Mouse (Mus musculus) telencephalon, adult 2 months (tissue): ENCODE data around the gene Itk.
"Not testable (repeated sequence)": the region's sequence is repeated elsewhere in the genome, so short reads cannot be mapped to it uniquely, and the experiment has no call there.

Source experiments
- DNase-seq: peaks from one replicate; pipeline ENCODE4 v3.0.0-alpha.2; 2011; ENCODE audit warnings: low read depth, low spot score

Itk gene

DNA sequence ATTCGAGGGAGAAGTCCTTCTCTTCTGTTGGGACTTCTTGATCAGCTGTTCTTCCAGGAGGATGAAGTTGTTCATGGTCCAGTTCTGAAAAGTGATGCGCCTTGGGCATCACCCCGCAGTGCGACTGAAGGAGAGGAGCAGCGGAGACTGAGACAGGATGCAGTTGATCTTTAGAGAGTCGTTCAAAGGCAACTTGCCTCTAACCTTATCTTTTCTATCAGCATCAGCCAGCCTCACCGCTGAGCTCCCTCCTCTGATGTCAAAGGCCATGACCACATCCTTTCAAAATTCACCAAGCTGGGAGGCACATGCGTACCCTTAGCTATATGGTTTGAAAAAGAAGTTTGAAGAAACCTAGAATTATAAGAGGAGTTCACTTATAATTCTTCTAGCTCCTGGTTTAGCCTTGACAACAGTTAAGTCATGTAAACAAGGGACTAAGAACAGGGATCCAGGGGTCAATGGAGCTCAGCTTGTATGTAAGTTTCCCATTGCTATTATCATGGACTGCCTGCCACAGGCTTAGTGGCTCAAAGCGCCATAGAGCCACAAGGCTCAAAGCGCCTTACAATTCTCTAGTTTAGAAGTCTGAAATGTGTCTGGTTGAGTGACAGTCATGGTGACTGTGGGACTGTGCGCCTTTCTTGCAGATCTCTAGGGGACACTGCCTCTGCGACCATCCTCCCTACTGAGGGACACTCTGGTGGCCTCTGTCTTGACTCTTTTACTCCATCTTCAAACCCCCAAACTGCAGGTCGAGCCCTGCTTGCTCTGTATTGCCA, at the start of gene Itk:
TSS of gene Itk (minus strand) at position 180 of the 782 bp plus-strand sequence.
- no peak for DNase-seq

DNA sequence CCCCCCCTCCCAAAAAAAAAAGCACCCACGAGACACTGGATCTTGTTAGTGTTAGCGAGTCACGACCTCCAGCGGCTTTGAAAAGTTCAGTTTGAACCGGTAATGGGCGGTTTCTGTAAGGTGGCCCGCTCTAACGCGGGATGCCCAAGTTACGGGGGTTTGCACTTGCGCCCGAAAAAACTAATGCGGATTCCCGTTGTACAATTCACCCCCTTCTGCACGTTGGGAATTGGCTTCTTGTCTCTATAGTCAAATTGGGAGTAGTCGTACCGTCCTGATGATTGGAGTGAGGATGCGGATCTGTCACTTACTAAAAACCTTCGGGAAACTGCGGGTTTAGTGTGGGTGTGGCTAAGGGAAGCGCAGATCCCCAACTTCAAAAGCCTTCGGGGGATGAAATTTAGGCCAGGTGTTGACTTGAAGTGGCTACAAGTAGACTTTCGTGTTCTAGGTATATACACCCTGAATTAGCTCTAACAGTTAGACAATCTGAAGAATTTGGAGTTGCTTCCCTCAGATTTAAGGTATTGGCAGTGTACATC, 48.2 kb upstream of the Itk start:
- DNase-seq = no peak

DNA sequence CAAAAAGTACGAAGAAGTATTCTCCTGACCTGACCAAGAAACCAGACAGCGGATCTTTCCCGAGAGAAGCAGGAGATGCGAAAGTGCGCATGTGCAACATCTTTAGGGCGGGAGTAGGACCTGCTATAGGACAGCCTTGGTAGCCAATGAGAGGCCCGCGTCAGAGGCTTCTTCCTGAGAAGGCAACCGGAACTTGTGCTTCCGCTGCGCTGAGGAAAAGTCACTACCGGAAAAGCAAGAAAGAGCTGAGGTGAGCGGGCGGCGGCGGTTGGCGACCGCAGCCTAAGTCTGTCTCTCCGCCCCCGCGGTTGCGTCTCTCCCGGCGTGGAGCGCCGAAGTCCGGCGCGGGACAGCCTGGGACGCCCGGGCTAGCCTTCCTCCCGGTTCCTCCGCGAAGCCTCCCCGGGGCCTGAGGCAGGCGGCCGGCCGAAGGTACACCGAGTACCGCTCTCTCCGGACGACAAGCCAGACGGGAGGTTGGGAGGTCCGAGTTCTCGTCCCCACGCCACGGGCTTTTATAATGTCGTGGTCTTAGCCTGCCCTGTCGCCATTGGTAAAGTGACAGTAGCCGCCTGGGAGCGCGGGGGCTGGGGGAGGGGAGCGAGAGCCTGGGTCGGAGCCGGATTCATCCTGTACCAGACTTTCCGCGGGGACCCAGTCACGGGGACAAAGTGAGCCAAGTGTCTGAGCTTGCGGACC, 47.6 kb upstream of the Itk start, which contains the start of gene Med7:
TSS of gene Med7 (plus strand) at position 166 of the 699 bp plus-strand sequence.
- peak; percentile 99 for DNase-seq

DNA sequence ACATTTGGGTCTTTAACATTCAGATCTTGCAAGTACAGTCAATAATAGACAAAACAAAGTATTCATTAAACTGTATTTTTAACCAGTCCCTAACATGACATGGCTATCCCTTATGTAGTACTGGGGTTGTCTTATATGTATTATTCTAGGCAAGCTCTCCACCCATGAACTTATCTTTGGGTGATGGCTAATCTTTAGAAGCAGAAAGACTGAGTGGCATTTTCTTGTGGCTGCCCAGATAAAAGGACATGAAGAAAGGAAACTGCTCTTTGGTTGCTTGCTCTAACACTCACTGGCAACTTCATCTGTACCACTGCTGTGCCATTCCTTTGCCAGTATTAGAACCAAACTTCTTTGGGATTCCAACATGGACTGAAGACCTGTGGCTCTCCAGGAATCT, 46.0 kb upstream of the Itk start:
- DNase-seq = no peak

DNA sequence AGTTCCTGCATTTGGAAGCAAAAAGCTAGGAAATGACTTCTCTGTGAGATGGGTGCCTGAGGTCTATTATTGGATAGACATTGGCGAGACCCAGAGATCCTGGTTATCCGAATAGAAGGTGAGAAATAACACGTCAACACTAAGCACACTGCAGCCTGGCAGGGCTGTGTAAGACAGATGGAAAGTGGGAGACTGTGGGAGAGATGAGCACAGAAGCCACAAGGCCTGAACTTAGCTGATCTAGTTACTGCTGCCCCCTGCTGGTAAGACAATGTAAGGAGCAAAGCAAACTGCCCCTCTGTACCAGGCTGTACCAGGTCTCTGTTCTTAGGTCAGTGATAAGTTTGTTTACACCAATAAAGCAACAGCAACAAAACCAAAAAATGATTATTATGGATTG, 41.8 kb upstream of the Itk start:
- peak; percentile 97 for DNase-seq

DNA sequence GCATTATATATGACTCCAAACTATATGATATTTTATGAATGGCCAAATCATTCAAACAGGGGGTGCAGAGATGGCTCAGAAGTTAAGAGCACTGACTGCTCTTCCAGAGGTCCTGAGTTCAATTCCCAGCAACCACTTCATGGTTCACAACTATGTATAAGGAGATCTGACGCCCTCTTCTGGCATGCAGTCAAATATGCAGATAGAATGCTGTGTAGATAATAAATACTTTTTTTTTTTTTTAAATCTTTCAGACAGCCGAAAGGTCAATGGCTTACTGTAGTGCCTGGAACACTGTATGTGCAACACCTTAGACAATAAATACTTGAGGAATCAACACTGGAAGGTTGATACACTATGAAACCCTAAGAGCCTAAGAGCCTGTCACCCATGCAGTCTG, 40.8 kb upstream of the Itk start:
- no peak for DNase-seq

DNA sequence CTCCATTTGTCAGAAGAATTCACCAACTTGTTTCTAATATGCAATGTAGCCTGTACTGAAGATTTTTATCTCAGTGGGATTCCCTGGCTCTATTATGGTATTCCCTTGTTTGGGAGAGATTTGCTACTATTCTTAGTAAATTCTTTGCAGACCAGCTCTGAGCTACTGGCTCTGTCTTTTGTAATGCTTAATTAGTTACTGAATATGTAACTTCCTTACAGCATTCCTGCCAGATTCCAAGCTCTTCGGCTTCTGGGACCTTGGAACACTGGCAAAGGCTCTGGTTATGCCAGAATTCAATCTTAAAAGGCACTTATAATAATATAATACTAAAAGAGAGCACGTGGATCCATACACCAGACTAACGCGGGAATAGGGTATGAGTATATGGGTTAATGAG, 38.8 kb upstream of the Itk start:
- DNase-seq = not testable (repeated sequence)

DNA sequence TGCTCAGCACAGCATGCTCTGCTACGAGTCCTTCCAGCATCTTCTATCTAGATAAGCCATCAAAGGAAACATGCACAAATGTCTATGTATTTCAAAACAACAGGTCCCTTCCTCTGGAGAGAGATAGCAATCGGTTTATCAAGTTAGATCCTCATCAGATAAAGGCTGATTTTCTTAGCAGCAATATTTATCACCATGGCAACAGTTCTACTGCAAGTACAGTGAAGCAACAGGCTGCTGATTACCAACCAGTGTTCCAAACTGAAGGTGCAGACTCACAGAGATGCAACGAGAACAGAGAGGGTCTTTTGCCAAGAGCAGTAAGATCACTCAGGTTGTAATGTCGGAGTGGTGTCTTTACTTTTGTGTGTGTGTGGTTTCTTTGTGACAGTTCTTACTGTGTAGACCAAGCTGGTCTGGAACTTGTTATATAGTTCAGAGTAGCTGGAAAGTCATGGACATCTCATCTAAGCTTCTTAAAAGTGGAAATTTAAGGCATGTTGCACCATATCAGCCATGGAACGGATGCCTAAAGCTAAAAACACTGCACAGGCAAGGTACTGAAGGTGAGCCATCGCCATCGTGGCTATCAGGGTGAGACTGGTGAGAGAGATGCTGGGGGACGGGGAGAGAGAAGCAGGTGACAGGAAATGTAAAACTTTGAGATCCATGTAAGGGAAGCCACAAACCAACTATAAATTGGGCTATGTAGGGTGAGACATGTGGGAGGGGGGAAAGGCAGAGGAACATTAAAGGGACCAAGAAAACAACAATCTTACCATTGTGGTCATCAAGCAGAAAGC, 32.0 kb upstream of the Itk start:
- no peak for DNase-seq

DNA sequence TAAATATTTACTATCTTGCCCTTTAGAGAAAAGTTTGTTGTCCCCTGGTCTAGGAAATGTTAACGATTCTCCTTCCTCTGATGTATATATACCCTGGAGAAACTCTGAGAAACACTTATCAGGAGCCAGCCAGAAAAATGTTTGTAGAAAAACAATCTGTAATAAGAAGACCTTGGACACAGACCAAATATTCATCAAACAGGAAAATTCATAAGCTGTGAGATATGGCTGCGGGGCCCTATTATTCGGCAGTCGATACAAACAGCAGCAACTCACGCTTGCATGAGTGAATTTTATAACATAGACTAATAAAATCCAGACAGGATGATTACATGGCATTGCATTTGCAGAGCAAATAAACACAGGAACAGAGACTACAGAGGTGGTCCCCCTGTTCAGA, 29.5 kb upstream of the Itk start:
- no peak for DNase-seq

DNA sequence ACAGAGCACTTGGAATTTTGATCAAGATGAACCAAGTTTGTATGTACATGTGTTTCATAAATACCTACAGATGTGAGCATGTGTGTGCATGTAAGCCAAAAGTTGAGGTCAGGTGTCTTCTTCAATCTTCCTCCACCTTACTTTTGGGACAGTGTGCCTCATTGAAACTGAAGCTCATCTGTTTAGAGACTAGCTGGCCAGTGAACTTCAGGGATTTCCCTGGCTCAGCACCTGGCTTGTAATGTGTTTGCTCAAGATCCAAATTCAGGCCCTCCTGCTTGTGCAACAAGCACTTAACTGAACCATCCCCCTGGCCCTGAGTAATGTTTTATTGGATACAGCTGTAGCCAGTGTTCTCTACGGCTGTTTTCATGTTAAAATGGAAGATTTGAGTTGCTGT, 29.1 kb upstream of the Itk start:
- no peak for DNase-seq

DNA sequence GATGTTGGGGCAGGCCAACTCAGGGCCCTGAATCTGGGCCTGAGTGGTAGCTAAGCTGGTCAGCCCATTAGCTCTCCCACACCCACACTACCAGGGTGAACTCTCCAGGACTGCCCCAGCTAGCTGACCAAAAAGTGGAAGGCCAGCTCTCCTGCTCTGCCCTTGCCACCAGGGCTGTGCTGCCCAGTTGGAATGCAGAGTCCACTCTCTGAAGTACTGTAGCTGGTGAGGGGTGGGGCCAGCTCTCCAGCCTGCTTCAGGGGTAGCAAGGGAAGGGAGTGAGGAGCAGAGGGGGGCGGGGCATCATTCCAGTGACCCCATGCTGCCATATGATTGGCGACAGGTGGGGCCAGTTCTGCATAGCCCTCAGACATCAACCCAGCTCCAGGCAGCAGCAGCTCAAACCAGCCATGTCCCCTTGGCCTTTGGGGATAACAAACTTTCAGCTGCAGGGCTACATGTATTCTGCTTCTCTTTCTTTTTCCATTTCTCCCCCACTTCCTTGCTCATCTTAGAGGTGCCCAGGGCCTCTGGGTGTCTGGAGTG, 20.8 kb upstream of the Itk start:
- no peak for DNase-seq

DNA sequence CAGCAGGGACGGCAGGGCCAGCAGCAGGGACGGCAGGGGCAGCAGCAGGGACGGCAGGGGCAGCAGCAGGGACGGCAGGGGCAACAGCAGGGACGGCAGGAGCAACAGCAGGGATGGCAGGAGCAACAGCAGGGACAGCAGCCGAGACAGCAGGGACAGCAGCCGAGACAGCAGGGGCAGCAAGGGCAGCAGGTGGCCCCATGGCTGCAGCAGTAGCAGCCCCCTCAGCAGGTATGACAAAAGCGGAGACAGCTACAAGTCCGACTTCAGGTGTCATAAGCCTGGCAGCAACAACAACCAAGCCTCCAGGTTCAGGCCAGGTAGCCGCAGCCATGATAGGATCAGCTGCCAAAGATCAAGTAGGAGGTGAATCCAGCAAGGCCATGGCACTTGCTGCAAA, 17.4 kb upstream of the Itk start:
- DNase-seq = no peak

DNA sequence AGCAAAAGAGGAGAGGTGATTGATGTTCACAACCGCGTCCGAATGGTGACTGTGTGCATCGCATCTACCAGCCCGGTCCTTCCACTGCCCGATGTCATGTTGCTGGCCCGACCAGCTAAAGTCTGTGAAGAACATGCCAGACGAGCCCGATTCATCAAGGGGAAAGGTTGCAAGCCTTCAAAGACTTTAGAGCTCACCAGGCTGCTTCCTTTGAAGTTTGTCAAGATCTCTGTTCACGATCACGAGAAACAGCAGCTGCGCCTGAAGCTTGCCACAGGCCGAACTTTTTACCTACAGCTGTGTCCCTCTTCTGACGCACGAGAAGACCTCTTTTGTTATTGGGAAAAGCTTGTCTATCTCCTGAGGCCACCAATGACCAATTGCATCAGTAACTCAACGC, 15.7 kb upstream of the Itk start:
- DNase-seq = no peak

DNA sequence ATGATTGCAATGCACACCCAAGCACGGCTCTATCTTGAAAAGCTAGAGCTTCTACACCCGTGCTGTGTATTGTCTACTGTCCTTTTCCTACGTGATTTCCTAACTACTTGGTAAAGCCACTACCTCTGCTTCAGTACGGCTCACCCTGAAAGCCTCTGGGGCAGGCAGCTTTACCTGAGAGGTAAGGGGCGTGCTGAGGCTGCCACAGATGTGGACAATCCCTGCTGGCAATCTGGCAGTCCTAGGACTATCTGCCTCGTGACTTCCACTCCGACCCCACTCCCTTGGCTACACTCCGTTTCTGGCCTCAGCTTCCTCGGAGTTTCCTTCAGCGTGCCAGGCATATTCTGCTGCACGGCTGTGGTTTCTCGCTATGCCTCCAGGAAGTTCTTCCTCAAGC, 12.2 kb upstream of the Itk start:
- DNase-seq = no peak

DNA sequence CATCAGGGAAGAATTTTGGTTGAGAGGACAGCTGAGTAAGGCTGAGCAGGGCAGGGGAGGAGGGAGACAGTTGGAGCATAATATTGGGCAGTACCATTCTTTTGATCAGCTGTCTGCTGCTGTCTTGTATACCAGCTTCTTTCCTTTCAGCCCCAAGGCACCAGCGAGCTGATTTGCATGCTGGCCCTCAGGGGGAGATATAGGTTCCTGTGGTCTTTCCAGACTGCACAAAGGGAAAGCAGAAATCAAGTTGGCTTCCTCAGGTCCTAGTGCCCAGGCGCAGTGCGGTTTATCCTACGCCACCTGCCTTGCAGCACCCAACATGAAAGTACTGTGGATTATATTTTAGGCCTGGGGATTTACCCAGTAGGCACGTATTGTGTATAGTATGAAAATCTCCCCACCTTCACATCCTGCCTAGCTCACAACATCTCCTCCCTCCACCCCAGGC, 9.6 kb upstream of the Itk start:
- no peak for DNase-seq

DNA sequence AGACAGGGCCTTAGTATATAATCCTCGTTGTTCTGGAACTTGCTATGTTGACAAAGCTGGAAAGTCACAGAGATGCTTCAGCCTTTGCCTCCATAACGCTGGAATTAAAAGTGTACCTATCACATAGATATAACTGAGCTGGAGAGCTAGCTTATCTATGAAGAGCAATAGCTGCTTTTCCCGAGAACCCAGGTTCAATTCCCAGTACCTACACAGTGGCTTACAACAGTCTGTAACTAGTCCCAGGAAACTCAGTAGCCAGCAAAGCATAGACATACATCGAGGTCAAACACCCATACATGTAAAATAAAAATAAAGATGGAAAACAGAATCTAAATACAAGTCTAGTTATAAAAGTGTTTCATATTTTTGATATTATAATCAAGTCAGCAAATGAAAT, 9.2 kb upstream of the Itk start:
- DNase-seq = no peak

DNA sequence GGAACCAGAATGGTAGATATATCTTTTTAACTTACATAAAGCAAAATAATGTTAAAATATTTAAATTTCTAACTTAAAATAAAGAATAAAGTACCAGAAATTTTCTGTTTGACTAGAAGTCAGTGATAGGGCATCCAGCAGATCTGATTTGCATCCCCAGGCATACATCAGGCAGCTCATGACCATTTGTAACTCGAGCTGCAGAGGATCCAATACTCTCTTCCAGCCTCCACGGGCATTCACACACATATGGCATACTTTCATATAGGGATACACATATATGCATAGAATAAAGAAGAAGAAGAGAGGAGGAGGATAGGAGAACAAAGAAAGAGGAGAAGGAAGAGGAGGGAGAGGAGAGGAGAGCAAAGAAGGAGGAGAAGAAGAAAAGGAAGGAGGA, 8.6 kb upstream of the Itk start:
- no peak for DNase-seq

DNA sequence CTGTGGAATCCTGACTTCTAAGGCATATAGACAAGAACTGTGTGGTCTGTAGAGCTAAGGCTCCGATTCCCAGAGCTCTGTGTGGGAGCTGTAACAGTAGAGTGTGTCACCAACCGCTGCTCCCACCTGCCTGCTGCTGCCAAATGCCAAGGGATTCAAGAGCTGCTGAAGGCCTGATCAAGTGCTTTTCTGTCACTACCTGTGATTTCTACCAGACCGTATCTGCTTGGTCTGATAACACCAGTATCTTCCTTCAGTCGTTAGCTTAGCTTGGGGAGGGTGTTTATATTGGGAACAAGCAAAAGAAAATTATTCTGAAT, 7.5 kb upstream of the Itk start:
- DNase-seq = no peak

DNA sequence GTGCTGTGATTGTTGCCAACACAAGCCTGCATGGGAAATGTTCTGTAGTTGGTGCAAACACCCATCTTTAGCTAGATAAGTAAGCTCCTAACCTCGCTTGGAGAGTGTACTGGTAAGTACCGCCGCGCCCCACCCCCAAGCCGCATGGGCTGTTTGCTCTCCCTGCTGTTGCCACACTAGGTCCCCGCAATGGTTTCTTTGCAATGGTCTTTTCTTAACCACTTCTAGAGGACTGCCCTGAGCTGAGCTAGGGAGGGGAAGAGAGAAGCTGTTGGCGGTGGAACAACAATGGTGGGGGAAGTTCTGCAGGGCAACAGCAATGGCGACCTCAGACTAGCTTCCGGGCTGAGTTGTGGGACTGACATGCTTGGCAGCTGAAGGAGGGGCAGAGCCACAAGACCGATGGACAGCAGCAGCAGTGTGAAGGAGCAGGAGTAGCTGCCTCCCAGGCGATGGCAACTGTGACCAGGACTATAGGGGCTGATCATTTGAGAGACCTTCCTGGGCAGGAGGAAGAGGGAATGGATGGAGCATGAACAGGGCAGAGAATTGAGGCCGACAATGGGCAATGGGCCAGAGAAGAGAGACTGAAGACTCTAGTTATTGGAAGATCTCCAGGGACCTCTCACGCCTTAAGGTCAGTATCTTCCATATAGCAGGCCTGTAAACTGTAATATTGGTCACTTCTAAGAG, 7.0 kb upstream of the Itk start, which contains the start of gene Fam71b:
TSS of gene Fam71b (plus strand) at position 393 of the 693 bp plus-strand sequence.
- no peak for DNase-seq

DNA sequence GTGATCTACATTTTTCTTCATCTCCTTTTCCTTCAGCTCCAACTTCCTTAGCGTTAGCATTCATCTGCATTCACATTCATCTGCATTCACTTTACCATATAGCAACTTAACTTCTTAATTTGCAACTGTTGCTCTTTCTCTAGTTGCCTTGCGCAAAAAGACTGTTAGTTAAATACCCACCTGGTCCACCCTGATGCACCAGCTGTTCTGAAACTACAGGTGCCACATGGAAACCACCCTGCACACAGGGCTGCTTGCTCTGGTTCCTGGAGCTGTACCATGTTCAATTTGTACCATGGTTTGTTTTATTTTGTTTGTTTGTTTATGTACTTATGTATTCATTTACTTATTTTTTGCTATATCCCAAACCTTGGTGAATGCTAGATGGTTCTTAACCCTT, 6.4 kb upstream of the Itk start:
- DNase-seq = no peak

DNA sequence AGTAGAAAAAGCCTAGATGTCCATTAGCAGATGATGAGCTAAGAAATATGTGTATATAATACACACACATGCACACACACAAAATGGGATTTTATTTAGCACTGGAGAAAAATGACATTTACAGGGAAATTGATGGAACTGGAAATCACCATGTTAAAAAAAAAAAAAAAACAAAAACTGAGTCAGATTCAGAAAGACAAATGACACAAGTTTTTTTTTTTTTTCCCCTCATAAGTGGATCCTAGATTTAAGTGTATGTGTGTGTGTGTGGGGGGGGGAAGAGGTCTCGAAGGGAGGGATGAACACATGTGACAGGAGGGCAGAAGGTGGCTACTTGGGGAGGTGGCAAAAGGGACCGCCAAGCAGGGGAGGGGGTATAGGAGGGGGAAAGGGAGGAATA, 5.8 kb upstream of the Itk start:
- DNase-seq = no peak
